Mouse (Mus musculus) megakaryocyte, adult 5-6 weeks (primary cell): Measurements from ENCODE around the gene Eef1a1. TPM values are rescaled to one million over a fixed set of nuclear protein-coding genes. Genes with fewer than 3 reads are reported as not detected.
A peak's percentile ranks its signal among the peaks of the same experiment; 100 is the strongest.
"Not testable (repeated sequence)": the region's sequence is repeated elsewhere in the genome, so short reads cannot be mapped to it uniquely, and the experiment has no call there.

Experiments used
- ATAC-seq: 2 replicates; pipeline ENCODE4 v1.8.0; 2016; ENCODE audit warnings: mild to moderate bottlenecking, inconsistent platforms; ENCODE audit not compliant: poor library complexity, severe bottlenecking
- total RNA-seq, 2 experiments: library from RNA; stranded (forward) in 1 of 2; stranded (reverse) in 1 of 2; fragments of 153-499, 151-499 nt in 1 of 2; fragments of 221-1000, 200-1000 nt in 1 of 2; gene quantifications; 2 replicates each; pipeline versions ENCODE4 v1.2.3 to v1.2.4; 2015 to 2017

Eef1a1 gene
- total RNA-seq (2015) (11,658 and 12,645 TPM in 2 replicates), total RNA-seq (2017) (9,740 and 9,937 TPM in 2 replicates)

DNA sequence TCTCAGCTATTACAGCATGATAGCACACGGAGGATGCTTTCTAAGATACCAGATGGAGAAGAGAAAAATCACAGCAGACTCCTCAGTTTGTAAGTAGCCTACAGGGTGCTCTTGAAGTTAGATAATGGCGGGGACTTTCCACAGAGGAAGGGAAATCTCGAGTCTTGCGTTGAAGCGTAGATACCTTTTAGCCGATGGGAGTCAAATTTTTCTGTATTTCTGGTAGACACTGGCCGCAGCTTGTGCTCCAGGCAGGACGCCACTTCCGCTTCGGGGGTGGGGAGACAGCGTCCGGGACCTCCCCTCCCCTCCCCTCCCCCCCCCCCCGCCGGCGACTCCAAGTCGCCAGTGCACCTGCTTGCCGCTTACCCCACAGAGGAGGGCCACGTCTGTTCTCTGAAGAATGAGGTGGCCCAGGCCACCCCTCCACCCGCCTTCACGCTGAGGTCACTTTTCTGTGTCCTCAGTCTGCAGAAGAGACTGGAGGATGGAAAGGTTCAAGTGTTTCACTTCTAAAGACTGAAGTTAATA lies at the start of gene Eef1a1:
Gene Eef1a1 (minus strand): TSS at position 262 of the 531 bp plus-strand sequence.
- ATAC-seq = peak; percentile 94

DNA sequence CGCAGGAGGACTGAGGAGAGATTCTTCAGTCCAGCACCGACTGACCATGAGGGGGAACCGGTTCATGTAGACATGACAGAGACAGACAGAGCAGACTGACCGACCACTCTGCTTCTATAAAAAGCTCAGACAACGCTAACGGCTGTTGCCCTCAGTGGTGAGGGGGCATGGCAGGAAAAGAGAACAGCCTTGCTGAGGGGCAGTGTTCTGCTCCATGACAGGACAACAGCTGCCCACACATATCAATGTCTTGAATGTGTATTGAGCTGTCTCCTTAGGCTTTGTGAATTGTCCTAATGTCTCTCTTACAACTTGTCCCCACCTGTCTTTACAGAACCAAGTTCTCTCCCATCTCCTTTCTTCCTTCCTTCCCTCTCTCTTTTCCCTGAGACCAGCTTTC lies 49.5 kb upstream of the Eef1a1 start:
- ATAC-seq = no peak

DNA sequence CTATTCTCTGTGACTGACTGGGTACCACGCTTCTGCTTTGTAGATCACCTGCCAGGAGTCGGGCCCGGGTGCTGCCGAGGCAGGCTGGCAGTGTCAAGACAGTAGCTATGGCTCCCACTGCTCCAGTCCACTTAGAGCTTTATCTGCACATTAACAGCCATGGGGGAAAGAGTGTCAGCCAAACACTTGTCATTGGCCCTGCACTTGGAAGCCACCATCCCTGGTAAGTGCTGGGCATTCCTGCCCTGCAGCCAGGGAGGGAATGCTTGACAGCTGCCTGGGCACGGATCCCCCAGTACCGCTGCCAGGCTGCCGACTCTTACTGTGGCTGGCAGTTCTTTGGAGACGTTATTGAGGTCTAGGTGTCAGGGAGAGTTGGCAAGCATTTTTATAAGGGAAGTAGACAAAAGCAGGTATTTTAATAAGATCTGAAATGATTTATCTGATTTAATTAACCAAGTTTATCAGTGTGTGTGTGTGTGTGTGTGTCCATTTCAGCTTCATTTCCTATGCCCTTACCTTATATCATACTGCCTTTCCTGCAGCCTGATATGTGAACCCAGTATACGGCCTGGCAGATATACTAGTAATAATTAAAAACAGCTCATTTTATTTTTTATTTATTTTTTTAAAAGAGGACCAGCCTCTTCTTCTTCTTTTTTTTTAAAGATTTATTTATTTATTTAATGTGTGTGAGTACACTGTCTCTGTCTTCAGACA lies 48.4 kb upstream of the Eef1a1 start:
- ATAC-seq = no peak

DNA sequence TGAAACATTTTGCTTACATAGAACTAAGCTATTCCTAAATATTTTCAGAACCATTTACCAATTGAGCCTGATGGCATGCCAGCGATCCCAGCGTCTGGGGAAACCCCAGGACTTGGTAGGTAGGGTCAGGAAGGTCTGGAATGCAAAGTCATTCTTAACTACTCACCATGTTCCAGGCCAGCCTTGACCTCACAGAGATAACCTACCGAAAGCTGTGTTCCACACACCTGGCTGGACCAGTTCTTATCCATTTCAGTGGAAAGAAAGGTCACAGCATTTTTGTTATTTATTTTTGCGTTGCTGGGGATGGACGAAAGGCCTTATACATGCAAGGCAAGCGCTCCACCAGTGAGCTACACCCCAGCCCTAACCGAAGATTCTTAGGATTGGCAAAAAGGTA lies 45.7 kb upstream of the Eef1a1 start:
- no peak for ATAC-seq

DNA sequence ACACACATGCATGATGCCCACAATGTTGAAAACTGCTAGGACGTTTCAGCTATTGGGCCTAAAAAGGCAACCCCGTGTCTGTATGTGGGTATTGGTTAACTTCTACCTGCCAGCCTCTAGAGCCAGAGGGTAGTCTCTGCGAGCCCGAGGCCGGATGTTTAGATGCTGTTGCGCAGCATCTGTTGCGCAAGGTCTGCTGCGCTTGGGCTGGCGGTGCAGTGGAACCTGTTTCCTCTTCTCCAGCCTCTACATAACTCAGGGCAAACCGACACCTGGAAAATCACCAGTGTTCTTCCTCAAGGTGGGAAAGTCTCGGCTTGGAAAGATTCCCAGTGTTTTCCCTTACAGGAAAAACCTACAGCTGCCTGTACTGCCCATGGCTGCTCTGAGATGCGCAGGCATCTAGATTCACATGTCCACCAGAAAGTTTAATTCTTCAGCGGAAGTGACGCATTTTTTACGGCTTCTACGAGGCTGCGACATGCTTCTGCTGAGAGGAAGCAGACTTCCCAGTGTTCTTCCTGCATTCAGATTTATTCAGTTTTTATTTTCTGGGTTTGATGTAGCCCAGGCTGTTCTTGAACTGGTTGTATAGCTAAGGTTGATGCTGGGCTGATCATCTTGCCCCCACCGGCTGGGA lies 44.5 kb upstream of the Eef1a1 start:
- ATAC-seq = peak; percentile 95

DNA sequence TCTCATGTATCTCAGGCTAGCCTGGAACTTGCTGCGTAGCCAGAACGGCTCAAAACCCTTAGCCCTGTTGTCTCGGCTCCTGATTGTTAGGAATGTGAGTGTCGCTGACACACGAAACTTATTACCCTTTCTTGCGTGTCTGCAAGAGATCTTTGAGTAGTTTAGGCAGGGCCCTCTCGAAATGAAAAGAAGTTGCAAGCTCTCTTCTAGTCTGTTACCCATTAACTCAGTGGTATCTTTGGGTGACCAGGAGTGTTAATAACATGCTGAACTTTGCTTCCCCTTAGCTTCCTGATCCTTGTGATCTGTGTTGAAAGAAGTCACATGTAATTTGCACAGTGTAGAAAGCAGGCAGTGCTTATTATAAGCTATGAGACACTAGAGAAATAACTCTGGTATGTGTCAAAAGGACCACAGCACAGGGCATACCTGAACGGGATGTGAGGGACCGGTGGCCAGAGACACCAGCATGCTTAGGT lies 43.4 kb upstream of the Eef1a1 start:
- ATAC-seq = peak; percentile 26

DNA sequence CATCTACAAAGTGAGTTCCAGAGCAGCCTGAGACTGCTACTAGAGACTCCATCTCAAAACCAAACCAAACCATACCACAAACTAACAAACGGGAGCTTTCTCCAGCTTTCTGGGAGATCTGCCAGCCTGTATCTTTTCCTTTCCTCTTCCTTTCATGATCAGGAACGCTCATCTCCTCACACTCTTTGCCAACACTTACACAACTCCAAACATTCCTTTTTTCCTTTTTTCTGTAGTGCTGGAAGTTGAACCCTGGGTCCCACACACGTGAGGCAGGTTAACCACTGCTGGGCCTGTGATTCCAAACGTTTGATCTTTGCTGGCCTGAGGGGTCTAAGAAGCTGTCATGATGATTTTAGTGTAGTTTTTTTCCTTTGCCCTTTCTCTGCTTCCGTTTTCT lies 42.9 kb upstream of the Eef1a1 start:
- no peak for ATAC-seq

DNA sequence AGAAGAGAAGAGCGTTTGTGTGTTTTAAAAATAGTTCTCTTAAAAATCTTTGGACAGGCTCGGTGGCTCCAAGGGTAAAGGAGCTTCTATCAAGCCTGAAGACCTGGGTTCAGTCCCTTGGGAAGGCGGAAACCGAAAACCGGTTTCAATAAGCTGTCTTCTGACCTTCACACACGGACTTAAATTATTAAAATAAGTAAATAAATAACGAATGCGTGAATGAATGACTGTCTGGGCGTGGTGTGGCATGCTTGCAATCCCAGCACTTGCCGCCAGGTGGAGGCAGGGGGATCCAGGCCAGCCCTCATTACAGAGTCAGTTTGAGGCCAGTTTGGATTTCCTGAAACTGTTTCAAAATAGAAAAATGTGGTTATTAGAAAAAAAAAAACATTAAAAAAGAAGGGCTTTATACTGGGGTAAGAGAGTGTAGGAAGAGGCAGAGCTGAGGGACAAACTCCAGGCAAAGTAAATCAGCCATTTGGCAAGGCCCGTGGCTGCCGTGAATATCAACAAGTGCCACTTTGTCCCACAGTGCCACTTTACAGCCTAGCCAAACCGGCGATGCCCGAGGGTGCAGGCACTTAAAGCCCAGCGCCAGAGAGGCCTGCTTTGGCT lies 38.9 kb upstream of the Eef1a1 start:
- peak; percentile 75 for ATAC-seq

DNA sequence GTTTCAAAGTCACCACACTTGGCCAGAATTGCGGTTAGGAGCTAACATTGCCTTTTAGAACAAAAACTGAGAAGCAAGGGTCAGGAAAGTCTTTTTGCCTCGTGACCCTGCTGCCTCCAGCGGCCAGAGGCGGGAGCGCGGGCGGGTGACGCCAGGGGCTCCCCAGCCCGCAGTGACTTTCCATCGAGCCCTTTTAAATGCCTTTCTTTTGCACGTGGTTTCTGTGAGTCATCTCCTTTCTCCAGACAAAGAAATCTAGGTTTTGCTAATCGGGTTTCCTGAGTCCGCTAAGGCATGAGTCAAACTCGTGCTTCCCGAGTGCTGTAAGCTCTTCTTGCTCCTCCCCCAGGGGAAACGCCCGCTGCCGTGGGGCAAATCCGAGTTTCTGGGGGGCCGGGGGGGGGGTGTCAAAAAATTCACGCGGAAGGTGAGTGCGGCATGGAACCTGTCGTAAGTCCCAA lies 38.4 kb upstream of the Eef1a1 start:
- peak; percentile 89 for ATAC-seq

DNA sequence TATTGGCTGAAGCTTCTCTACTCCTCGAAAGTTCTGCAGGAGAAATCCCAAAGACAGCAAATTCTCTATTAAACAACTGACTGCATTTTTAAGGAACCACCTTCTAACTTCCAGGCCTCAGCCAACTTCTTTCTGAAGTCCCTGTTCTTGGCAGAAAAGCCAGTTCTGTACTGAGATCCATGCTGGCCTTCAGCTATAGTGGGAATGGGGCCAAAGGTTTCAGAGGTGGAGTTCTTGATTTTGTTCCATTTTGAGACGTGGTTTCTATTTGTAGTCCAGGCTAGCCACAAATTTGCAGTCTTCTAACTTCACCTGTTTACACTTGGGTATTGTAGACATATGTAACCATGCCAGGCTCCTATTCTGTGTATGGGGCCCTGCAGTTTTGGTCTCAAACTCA lies 37.3 kb upstream of the Eef1a1 start:
- no peak for ATAC-seq

DNA sequence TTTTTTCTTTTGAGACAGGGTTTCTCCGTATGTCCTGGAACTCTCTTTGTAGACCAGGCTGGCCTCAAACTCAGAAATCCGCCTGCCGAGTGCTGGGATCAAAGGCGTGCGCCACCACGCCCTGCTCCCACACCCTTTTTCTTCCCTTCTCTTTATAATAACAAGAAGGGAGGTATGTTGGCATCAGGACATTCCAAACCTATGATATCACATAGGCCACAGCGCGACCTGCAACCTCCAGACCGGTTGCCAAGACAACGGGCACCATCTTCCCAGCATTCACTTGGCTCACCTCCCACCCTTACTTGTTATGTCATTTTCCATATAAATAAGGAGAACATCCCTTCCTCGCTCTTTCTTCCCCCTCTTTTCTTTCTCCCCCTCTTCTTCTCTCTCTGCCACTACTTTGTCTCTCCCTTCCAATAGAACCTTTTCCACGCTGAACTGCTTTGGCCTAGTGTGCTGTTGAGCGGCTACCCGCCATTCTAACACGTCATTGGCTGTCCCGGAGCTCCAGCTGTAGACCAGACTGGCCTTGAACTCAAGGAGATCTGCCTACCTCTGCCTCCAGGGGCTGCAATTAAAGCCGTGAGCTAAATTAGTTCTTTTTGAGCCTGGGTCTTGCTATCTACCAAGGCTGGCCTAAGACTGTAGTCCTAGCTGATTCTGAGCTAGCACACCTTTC lies 36.6 kb upstream of the Eef1a1 start:
- no peak for ATAC-seq

DNA sequence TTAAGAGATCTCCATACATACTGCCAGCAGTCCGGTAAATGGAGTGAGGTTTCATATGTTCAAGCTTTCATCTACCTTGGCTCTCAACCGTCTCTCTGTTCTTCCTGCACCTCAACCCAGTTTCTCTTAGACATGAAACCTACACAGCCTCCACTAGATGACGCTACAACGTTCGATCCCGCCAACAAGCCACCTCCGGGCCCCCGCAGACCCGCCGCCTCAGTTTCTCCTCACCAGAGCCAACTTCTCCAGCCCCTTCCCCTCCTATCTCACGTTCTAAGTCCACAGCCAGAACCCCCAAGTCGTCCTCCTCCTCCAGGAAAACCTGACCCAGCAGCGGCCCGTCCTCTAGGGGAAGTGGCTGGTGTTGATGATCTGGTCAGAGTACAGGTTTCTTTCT lies 32.7 kb upstream of the Eef1a1 start:
- peak; percentile 89 for ATAC-seq

DNA sequence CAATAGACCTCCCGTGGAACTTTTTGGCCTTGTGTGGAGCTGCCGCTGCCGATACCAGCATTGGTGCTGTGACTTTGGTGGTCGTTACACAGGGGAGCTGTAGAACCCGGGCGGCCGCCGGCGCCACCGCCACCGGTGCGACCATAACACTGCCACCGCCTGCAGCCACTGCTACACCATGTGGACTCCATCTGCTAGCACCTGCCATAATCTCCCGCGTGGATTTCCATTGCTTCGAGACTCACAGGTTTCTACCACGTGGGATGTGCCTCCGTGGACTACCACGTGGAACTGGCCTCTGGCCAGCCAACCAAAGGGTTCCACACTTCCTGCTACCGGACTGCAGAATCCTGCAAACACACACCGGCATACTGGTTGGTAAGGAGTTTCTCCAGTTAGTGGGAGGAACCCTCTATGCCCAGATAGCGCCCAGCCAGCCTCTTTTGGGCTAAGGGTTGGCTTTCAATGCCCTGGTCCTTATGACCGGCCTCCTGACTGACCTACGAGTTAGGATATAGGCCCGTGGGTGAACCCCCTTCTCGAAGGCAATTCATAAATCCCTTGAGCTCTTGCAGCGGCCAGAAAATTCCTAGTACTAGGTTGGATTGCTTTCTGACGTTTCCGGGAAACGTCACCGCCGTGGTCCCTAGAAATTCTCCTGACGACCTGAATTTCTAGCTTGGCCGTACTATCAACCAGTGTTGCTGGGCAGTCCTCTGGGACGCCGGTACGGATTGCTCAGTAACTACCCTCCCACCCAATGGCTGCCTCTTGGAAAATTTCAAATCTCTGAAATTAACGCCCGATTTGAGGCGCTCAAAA lies 32.0 kb upstream of the Eef1a1 start:
- ATAC-seq = peak; percentile 77

DNA sequence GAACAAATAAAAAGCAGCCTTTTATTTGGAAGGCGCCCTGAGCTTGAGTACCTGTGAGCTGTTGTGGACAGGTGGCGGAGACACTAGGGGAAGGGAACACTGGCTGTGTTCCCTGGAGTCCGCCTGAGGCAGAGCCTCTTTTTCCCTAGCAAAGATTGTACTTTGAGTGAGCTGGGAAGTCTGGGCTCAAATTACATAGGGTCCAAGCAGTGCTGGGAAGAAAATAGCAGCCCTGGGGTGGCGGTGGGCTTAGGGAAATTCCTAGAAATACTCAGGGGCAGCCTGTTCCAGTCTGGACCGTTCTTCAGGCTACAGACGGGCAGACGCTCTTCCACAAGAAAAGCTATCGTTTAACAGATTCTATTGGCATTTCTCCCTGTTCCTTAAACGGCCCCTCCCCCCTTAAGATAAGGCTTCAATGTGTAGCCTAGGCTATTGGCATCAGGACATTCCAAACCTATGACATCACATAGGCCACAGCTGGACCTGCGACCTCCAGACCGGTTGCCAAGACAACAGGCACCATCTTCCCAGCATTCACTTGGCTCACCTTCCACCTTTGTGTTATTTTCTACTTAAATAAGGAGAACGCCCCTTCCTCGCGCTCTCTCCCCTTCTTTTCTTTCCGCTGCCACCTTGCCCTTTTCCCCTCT lies 31.3 kb upstream of the Eef1a1 start:
- ATAC-seq = no peak

DNA sequence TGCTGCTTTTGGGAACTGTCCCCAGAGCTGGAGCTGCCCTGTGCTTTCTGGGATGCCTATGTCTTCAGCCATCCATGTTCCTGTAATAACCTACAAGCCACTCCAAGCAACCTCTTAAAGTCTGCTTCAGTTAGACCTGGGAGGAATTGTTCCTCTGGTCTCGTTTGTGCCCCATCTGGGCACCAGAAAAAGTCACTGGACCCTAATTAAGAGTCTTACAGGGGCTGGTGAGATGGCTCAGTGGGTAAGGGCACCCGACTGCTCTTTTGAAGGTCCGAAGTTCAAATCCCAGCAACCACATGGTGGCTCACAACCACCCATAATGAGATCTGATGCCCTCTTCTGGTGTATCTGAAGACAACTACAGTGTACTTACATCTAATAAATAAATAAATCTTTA lies 28.3 kb upstream of the Eef1a1 start:
- not testable (repeated sequence) for ATAC-seq

DNA sequence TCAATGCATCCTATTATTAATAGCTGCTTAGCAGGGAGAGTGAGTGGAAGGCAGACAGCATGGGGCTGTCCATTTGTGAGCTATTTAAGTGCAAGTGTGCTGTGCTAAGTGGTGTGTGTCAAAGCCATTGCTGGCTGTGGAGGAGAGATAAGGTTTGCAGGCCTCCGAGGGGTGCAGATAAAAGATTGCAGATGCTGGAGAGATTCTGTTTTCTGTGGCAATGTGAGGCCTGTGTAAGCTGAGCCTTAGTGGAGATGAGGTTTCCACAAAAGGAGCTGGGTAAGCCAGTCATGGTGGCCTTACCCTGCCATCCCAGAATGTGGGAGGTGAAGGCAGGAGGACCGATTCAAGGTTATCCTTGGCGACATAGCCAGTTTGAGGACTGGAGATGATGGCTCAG lies 27.2 kb upstream of the Eef1a1 start:
- no peak for ATAC-seq

DNA sequence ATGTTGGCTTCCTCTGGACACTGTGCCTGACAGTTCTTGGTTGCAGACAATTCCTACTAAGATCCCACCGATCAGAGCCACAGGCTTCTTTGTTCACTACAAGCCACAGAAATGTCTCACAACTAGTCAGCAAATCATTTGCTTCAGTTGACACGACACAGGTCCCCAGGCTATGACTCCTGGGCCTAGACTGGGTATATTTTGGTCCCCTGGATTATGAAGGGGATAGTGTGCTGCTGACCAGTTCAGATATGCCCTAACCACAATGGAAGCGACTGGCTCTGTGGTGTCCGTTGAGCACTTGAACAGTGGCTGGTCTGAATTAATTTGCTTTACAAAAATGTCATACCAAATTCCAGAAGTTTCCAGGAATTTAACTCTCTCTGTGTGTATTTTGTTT lies 25.7 kb upstream of the Eef1a1 start:
- ATAC-seq = no peak

DNA sequence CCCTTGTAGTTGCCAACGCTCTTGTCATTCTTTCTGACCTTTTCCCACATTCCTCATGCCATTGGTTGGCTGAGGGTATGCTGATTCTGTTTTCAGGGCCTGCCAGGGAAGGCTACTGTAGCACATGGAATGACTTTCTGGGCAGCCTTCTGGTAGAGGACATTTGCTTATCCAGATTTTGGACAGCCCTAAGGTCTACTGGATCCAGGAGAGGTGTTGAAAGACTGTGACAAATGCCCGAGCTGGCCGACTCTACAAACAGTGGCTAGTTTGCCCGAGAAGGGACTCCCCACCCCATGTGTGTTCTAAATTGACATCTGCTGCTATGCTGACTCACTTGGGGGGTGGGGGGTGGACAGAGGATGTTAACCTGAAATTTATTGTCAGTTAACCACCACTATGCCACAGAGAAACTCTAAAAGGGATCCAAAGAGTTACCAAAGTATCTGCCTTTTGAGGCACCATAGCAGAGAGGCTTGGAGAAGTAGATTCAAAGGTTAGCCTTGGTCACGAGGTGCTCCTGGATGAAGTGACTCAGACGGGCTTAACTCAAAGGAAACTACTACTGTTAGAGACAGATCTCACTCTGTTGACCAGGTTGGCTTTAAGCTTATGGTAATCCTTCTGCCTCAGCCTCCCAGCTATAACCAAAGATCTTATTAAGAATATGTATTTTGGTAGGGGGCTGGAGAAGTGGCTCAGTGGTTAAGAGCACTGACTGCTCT lies 25.0 kb upstream of the Eef1a1 start:
- ATAC-seq = no peak

DNA sequence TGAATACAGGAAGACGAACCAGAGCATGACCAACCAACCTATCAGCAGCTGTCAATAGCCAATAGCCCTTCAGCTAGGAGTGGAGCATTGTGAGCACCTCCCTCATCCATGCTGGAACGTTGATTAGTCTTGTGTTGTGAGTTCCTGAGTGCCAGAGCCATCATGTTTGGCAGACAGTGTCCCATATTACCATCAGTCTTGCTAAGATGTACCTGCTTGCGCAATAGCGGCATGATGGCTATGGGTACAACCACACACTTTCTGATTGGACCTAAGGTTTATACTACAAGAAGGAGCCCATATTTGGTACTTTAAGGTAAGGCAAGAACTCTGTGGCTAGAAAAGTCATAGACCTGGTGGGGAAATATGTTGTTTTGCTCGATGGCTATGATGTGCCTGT lies 22.8 kb upstream of the Eef1a1 start:
- ATAC-seq = no peak
